Mouse (Mus musculus): ENCODE results near the gene Papss2.

The Papss2 gene

GRCm38 (mm10) chr19:32595506-32596286, at the start of gene Papss2:
Gene Papss2 (plus strand): TSS chr19:32595790.
- peak; percentile 66 for DNase-seq

DNA sequence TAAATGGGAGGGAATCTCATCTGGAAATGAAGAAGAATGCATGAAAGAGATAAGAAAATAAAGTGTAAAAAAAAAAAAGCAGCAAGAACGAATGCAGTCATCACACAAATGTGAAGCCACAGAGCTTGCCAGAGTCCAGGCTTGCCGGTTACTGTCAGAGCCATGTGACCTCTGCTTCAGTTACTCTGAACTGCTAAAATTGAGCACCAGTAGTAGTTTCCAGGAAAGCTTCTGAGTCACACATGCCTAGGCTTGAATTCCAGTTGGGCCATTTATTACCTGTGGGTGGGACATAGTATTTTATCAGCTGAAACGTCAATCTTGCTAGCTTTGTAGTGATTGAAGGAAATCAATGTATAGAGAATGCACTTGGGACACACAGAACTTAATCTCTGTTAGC, 48.2 kb upstream of the Papss2 start:
- no peak for DNase-seq

- no peak for DNase-seq
Observed at GRCm38 (mm10) chr19:32548202-32548601, 47.4 kb upstream of the Papss2 start.

GRCm38 (mm10) chr19:32550446-32550845, 45.1 kb upstream of the Papss2 start:
- DNase-seq = no peak

DNA sequence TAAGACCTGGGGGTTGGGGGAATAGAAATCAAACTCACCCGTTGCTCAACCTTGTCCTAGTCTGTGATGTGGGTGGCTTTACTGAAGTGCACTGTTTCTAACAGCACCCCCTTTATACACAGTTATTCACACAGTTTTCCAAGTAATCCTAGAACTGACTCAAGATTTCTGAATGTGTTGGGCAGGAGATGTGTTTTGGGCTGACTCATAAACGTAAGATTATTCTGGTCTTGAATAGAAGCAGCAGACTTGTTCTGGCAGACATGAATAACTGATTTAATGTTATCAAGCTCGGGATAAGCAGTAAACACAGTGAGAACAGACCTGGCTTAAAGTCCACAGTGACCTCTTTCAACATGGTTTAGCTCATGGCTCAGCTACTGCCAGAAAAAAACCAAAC, 44.1 kb upstream of the Papss2 start:
- DNase-seq = no peak

DNA sequence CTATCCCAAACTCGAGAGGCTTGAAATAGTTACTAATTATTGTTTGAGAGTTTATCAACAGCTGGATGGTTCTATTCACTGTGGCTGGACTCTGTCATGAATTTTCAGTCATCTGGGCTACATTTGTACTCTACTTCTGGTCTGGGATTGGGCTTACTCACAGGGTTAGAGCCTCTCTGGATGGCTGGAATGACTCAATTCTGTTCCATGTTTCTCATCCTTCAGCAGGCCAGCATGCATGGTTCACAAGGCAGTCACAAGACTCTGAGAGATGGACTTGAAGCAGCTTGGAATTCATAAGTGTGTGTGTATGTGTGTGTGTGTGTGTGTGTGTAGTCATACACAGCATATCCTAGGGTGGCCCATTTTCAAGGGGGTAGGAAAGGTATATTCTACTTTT, 43.5 kb upstream of the Papss2 start:
- DNase-seq = no peak

GRCm38 (mm10) chr19:32553310-32553709, 42.3 kb upstream of the Papss2 start:
- no peak for DNase-seq

- DNase-seq = no peak
Observed at GRCm38 (mm10) chr19:32555257-32555656, 40.3 kb upstream of the Papss2 start.

- DNase-seq = no peak
Observed at GRCm38 (mm10) chr19:32567025-32567424, 28.6 kb upstream of the Papss2 start.

DNA sequence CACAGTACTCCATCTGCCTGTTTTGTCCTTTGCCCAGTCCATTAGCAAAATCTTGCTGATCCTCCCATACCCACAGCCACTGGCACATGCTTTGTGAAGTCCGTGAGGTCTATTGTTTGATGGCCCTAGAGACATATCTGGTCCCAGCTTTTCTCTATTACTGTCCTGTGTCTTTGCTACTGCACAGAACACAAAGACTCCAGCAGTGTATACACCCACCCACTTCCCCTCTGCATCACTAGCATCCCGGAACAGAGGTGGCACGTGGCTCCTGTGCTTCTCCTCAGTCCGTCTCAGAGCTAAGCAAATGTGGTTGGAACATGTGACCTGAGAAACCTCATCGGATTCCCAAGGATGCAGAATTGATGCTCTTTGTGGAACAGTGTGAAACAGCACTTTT, 28.1 kb upstream of the Papss2 start:
- peak; percentile 12 for DNase-seq

GRCm38 (mm10) chr19:32568470-32568869, 27.1 kb upstream of the Papss2 start:
- no peak for DNase-seq

GRCm38 (mm10) chr19:32568961-32569653, 26.5 kb upstream of the Papss2 start:
- DNase-seq = no peak

DNA sequence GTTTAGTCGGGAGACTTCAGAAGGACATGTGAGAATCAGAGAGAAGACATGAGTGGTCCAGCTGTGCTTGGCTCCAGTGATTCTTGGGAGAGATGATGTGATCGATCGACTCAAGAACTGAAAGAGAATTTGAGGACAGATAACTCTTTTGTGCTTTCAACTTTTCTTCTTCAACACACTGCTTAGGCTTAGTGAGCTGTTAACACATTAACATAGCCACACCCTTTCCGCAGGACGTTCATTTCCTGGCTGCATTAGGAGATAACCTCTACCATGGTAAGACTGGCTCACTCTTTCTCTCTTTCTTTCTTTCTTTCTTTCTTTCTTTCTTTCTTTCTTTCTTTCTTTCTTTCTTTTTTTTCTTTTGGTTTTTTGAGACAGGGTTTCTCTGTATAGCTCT, 25.9 kb upstream of the Papss2 start:
- DNase-seq = no peak

DNA sequence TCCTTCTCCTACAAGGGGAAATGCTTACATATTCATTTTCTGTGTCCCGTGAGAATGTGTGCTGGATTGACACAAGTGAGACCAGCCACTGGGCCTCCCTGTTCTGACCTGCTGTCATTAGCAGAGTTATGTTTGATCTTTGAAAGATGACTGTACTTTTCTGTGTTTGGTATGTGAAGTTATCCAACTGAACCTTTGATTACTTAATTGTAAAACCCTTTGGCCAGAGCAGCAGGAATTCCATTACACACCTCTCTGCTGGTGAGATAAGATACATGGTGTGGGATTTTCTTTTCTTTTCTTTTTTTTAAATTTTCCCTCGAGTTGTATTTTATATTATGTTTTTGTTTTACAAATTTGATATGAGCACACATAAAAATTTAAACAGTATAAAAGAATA, 23.4 kb upstream of the Papss2 start:
- no peak for DNase-seq

- DNase-seq = no peak
Observed at GRCm38 (mm10) chr19:32573259-32573658, 22.3 kb upstream of the Papss2 start.

DNA sequence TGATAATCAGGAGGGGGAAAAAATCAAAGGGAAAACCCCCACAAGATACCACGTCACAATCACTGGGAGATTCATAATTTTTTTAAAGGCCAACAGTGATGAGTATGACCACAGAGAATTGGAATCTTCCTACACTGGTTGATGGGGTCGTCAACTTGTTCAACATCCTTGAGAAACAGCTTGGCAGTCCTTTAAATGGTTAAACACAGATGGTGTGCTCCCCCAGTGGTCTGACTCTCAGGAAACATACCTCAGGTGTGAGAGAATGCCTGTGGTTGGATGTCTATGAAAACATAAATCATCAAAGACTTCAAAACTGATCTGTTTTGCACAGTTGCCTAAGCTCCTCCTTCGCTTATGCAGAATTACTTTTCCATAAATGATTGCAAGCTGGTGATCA, 20.7 kb upstream of the Papss2 start:
- DNase-seq = peak; percentile 64

- no peak for DNase-seq
Observed at GRCm38 (mm10) chr19:32577749-32578148, 17.8 kb upstream of the Papss2 start.

DNA sequence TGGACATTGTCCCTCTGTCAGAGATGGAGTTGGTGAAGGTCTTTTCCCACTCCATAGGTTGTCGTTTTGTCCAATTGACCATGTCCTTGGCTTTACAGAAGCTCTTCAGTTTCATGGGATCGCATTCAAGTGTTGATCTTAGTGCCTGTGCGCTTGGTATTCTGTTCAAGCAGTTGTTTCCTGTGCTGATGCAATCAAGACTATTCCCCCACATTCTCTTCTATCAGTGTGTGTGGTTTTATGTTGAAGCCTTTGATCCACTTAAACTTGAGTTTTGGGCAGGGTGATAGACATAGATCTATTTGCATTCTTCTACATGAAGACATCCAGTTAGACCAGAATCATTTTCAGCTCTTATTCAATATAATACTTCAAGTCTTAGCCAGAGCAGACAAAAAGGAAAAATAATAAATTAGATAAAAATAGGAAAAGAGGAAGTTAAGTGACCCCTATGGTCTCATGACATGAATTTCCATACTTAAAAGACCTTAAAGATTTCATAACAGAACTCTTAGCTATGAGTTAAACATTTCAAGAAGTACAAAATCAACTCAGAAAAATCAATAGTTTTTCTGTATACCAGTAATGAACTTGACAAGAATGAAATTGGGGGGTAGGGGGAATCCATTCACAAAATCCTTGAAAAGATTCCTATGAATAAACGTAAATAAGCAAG, 12.4 kb upstream of the Papss2 start:
- DNase-seq = no peak

DNA sequence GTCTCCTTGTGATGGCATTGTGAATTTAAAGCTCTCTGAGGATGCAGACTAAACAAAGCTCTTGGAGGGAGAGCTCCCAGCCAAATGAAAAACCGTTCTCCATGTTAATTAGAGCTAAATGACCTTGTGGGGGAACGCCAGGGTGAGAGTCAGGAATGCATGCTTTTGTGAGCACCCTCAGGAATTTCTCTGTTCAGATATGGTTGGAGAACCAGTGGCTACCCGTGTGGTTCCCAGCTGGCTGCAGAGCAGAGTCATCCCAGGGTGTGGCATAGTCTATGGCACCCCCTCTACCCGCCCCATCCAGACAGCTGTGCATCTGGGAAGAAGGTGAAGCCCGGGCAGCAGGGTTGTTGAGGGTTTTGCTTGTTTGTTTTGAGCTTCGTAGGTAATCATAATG, 7.9 kb upstream of the Papss2 start:
- no peak for DNase-seq

DNA sequence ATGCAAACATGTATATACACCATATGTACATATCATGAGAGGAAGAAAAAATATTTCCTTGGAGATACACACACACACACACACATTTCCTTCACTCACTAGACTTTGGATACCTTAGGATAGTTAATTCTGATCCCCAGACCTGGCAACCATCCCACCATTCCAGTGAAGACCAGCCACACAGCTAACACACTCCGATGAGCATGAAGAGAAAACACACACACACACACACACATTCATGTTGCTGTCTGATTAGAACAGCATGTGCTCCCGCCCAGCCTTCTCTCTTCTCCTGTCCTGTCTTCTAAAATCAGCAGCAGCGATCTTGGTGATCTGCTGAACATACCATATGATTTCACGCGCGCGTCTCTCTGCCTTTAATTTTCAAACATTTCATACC, 2.8 kb upstream of the Papss2 start:
- DNase-seq = no peak

- DNase-seq = peak; percentile 20
Observed at GRCm38 (mm10) chr19:32593870-32594269, 1.7 kb upstream of the Papss2 start.

GRCm38 (mm10) chr19:32595131-32595505, 472 bp upstream of the Papss2 start:
- DNase-seq = no peak

GRCm38 (mm10) chr19:32599006-32599405, 3.4 kb downstream of the Papss2 start:
- DNase-seq = no peak

GRCm38 (mm10) chr19:32599436-32599835, 3.8 kb downstream of the Papss2 start:
- no peak for DNase-seq
